Mouse (Mus musculus): ENCODE data around the gene Ptpn14.

- TF ChIP-seq E2F4 (IDR thresholded peaks at IDR 0.05; ENCODE audit: insufficient read depth): no peak
- no peak for TF ChIP-seq MAX (IDR thresholded peaks at IDR 0.05; ENCODE audit: low read depth)
- no peak for TF ChIP-seq CEBPB (IDR thresholded peaks at IDR 0.05; ENCODE audit: insufficient read depth, poor library complexity, severe bottlenecking)
- no peak for TF ChIP-seq POLR2A (IDR thresholded peaks at IDR 0.05; ENCODE audit: insufficient read length, low read depth)
- no peak for TF ChIP-seq SRF (IDR thresholded peaks at IDR 0.05; ENCODE audit: control insufficient read depth, insufficient read length, low read depth)
- no peak for TF ChIP-seq POLR2AphosphoS2 (IDR thresholded peaks at IDR 0.05; ENCODE audit: insufficient read length, low read depth)
- no peak for TF ChIP-seq MYOD1 (IDR thresholded peaks at IDR 0.05; ENCODE audit: control insufficient read depth in 1 of 3, insufficient read length in 2 of 3, low read depth in 2 of 3)
- TF ChIP-seq USF1 (IDR thresholded peaks at IDR 0.05; ENCODE audit: low read depth): no peak
Measured at GRCm38 (mm10) chr1:189709001-189709400, 19.1 kb upstream of the Ptpn14 start.

Measured in myocyte (in vitro differentiated cells).